Mouse (Mus musculus): ENCODE results near the gene Npnt.

GRCm38 (mm10) chr3:132864329-132864919 is 85.7 kb downstream of the Npnt start:
- no peak for TF ChIP-seq POLR2A (IDR thresholded peaks at IDR 0.05; ENCODE audit: borderline replicate concordance, control insufficient read depth, low read depth, low read length)
- TF ChIP-seq CTCF (IDR thresholded peaks at IDR 0.05; ENCODE audit: control insufficient read depth, insufficient read depth, low read length): no peak

Data from bone marrow, adult 2 months (tissue).